Mouse (Mus musculus): ENCODE results near the gene Anxa7. TPM values are rescaled to one million over a fixed set of nuclear protein-coding genes. Genes with fewer than 3 reads are reported as not detected.

Anxa7 gene
- polyA plus RNA-seq (2014; fragmentation: Illumina TruSeq; extraction: RNeasy Lipid Tissue Mini Kit (QIAGEN cat#74804)): 101 TPM

GRCm38 (mm10) chr14:20479291-20480194 is at the start of gene Anxa7:
Anxa7 (minus strand) TSS chr14:20480133.

GRCm38 (mm10) chr14:20496603-20497002 is 16.7 kb upstream of the Anxa7 start, which contains the start of gene Mss51:
Mss51 (minus strand) TSS chr14:20496901.

GRCm38 (mm10) chr14:20451765-20452331 is 28.1 kb downstream of the Anxa7 start, which contains the start of gene Cfap70:
Cfap70 (minus strand) TSS chr14:20452226.

Other genes with a start within 250 kb of the Anxa7 start
- not detected for gene Kcnk16, start 210.9 kb downstream of the Anxa7 start, polyA plus RNA-seq (2014; fragmentation: Illumina TruSeq; extraction: RNeasy Lipid Tissue Mini Kit (QIAGEN cat#74804))
- 7.1 TPM for gene Nudt13, start 185.4 kb downstream of the Anxa7 start, polyA plus RNA-seq (2014; fragmentation: Illumina TruSeq; extraction: RNeasy Lipid Tissue Mini Kit (QIAGEN cat#74804))
- 33.2 TPM for gene Ecd, start 132.0 kb downstream of the Anxa7 start, polyA plus RNA-seq (2014; fragmentation: Illumina TruSeq; extraction: RNeasy Lipid Tissue Mini Kit (QIAGEN cat#74804))
- gene Fam149b, start 132.0 kb downstream of the Anxa7 start, polyA plus RNA-seq (2014; fragmentation: Illumina TruSeq; extraction: RNeasy Lipid Tissue Mini Kit (QIAGEN cat#74804)): 30.7 TPM
- gene Dnajc9, start 91.2 kb downstream of the Anxa7 start, polyA plus RNA-seq (2014; fragmentation: Illumina TruSeq; extraction: RNeasy Lipid Tissue Mini Kit (QIAGEN cat#74804)): 162 TPM
- gene Mrps16, start 86.5 kb downstream of the Anxa7 start, polyA plus RNA-seq (2014; fragmentation: Illumina TruSeq; extraction: RNeasy Lipid Tissue Mini Kit (QIAGEN cat#74804)): 3.4 TPM
- 6.6 TPM for gene Cfap70, start 27.9 kb downstream of the Anxa7 start, polyA plus RNA-seq (2014; fragmentation: Illumina TruSeq; extraction: RNeasy Lipid Tissue Mini Kit (QIAGEN cat#74804))
- gene Mss51, start 16.8 kb upstream of the Anxa7 start, polyA plus RNA-seq (2014; fragmentation: Illumina TruSeq; extraction: RNeasy Lipid Tissue Mini Kit (QIAGEN cat#74804)): 0.48 TPM
- gene Ppp3cb, start 66.4 kb upstream of the Anxa7 start, polyA plus RNA-seq (2014; fragmentation: Illumina TruSeq; extraction: RNeasy Lipid Tissue Mini Kit (QIAGEN cat#74804)): 278 TPM
- gene Usp54, start 160.9 kb upstream of the Anxa7 start, polyA plus RNA-seq (2014; fragmentation: Illumina TruSeq; extraction: RNeasy Lipid Tissue Mini Kit (QIAGEN cat#74804)): 16.6 TPM
- gene Myoz1, start 176.4 kb upstream of the Anxa7 start, polyA plus RNA-seq (2014; fragmentation: Illumina TruSeq; extraction: RNeasy Lipid Tissue Mini Kit (QIAGEN cat#74804)): not detected
- not detected for gene Synpo2l, start 188.2 kb upstream of the Anxa7 start, polyA plus RNA-seq (2014; fragmentation: Illumina TruSeq; extraction: RNeasy Lipid Tissue Mini Kit (QIAGEN cat#74804))
- gene Sec24c, start 194.2 kb upstream of the Anxa7 start, polyA plus RNA-seq (2014; fragmentation: Illumina TruSeq; extraction: RNeasy Lipid Tissue Mini Kit (QIAGEN cat#74804)): 47.9 TPM
- gene Fut11, start 214.8 kb upstream of the Anxa7 start, polyA plus RNA-seq (2014; fragmentation: Illumina TruSeq; extraction: RNeasy Lipid Tissue Mini Kit (QIAGEN cat#74804)): 63.7 TPM
- gene Chchd1, start 222.9 kb upstream of the Anxa7 start, polyA plus RNA-seq (2014; fragmentation: Illumina TruSeq; extraction: RNeasy Lipid Tissue Mini Kit (QIAGEN cat#74804)): 142 TPM
- gene Zswim8, start 227.4 kb upstream of the Anxa7 start, polyA plus RNA-seq (2014; fragmentation: Illumina TruSeq; extraction: RNeasy Lipid Tissue Mini Kit (QIAGEN cat#74804)): 6.8 TPM